8 mouse cellular contexts compared by ENCODE assay signal in genomic region chr10:79116125-79116849, GRCm38 (mm10). TPM values are rescaled to one million over a fixed set of nuclear protein-coding genes. Genes with fewer than 3 reads are reported as not detected.
DNase-seq lines count a peak whose midpoint lies in the region; ATAC-seq and TF ChIP-seq lines count a peak whose summit lies in the region.

No protein-coding gene starts in this region.

- TF ChIP-seq CTCF in CH12.LX (conservative IDR thresholded peaks at IDR 0.05 in 1 of 2, IDR thresholded peaks at IDR 0.05 in 1 of 2; ENCODE audit: low read depth in 2 of 2, low read length in 2 of 2), result peak; percentile 67 to 81
- TF ChIP-seq CTCF in liver, postnatal 0 days (IDR thresholded peaks at IDR 0.05; ENCODE audit: low read depth), result peak; percentile 76

- DNase-seq in CH12.LX (ENCODE audit: extremely low read depth), result peak; percentile 42
- peak; percentile 30 to 42 for DNase-seq in adrenal gland, adult 18-20 months (ENCODE audit: low spot score in 2 of 2)
- DNase-seq in embryo, embryonic 9.5 days (ENCODE audit: extremely low spot score), result peak; percentile 66
- peak; percentile 42 for DNase-seq in liver, postnatal 0 days

- TF ChIP-seq RAD21 in CH12.LX (IDR thresholded peaks at IDR 0.05; ENCODE audit: low read depth, low read length), result peak; percentile 87

- peaks cover 2% of the 10 kb centered on the region for H3K27me3 ChIP-seq in CH12.LX (replicated peaks)
- H3K27me3 ChIP-seq in heart, embryonic 14.5 days (ENCODE audit: control insufficient read depth, insufficient read depth, low read length), result no peaks in the 10 kb centered on the region
- no peaks in the 10 kb centered on the region for H3K27me3 ChIP-seq in kidney, embryonic 16.5 days (ENCODE audit: insufficient read depth, low read length)
- no peaks in the 10 kb centered on the region for H3K27me3 ChIP-seq in liver, postnatal 0 days (ENCODE audit: insufficient read depth, low read length)
- no peaks in the 10 kb centered on the region for H3K27me3 ChIP-seq in neural tube, embryonic 15.5 days (replicated peaks)

- H3K79me2 ChIP-seq in CH12.LX (replicated peaks; ENCODE audit: control insufficient read depth, extremely low read depth, insufficient read depth, poor library complexity, severe bottlenecking), result no peaks in the 10 kb centered on the region

- in situ Hi-C loops in CH12.LX (cut with MboI; ENCODE audit: low pct_ligation_motif_present, low pct_unique_long_range_greater_than_20kb, low sequenced_read_pairs), result no loop called here

- H3K4me2 ChIP-seq in CH12.LX (ENCODE audit: insufficient read depth, low read depth, poor library complexity, severe bottlenecking), result no peak overlapping the region
- H3K4me2 ChIP-seq in heart, embryonic 14.5 days (ENCODE audit: low read length), result no peak overlapping the region
- H3K4me2 ChIP-seq in kidney, embryonic 16.5 days (replicated peaks; ENCODE audit: low read depth, low read length), result no peak overlapping the region
- H3K4me2 ChIP-seq in liver, postnatal 0 days (ENCODE audit: low read depth, low read length), result no peak overlapping the region
- H3K4me2 ChIP-seq in neural tube, embryonic 15.5 days, result no peak overlapping the region

- peak; percentile 47; the same call in 1 of the 2 replicates for ATAC-seq in heart, embryonic 14.5 days (ENCODE audit: insufficient number of reproducible peaks, insufficient read depth, low FRiP score, low read depth)
- ATAC-seq in kidney, embryonic 16.5 days (ENCODE audit: low FRiP score, low TSS enrichment), result peak; percentile 88; the same call in 1 of the 2 replicates
- no peak for ATAC-seq in liver, postnatal 0 days
- peak; percentile 63; the same call in 1 of the 2 replicates for ATAC-seq in neural tube, embryonic 15.5 days (ENCODE audit: low FRiP score)
- ATAC-seq in inflammation-experienced regulatory T-cells, adult 6 months, result no peak

- no peak for TF ChIP-seq EP300 in CH12.LX (IDR thresholded peaks at IDR 0.05; ENCODE audit: low read length)
- no peak for TF ChIP-seq EP300 in liver, postnatal 0 days (IDR thresholded peaks at IDR 0.05; ENCODE audit: low read depth)

- H3K9ac ChIP-seq in CH12.LX (ENCODE audit: insufficient read depth, low read depth), result no peak overlapping the region
- no peak overlapping the region for H3K9ac ChIP-seq in heart, embryonic 14.5 days (ENCODE audit: low read length)
- H3K9ac ChIP-seq in kidney, embryonic 16.5 days (replicated peaks; ENCODE audit: low read length), result 0 out of 2 replicates have a peak overlapping the region, but pooled peaks have one; percentile 11
- H3K9ac ChIP-seq in liver, postnatal 0 days (replicated peaks), result no peak overlapping the region
- H3K9ac ChIP-seq in neural tube, embryonic 15.5 days (replicated peaks), result no peak overlapping the region

- no peak overlapping the region for H3K27ac ChIP-seq in CH12.LX (ENCODE audit: insufficient read depth, low read depth)
- H3K27ac ChIP-seq in heart, embryonic 14.5 days (replicated peaks in 1 of 2; ENCODE audit: control insufficient read depth in 1 of 2, insufficient read depth in 1 of 2, low read depth in 2 of 2, low read length in 2 of 2), result peak overlapping the region; percentile 61 to 65; a peak in 3 of 4 replicates
- H3K27ac ChIP-seq in kidney, embryonic 16.5 days (ENCODE audit: low read length), result peak overlapping the region; percentile 82
- H3K27ac ChIP-seq in liver, postnatal 0 days (ENCODE audit: low read depth), result 0 out of 2 replicates have a peak overlapping the region, but pooled peaks have one; percentile 16
- H3K27ac ChIP-seq in neural tube, embryonic 15.5 days (replicated peaks), result no peak overlapping the region

- H3K9me3 ChIP-seq in CH12.LX (replicated peaks; ENCODE audit: low read length), result no peaks in the 10 kb centered on the region
- H3K9me3 ChIP-seq in heart, embryonic 14.5 days (ENCODE audit: control insufficient read depth, low read length), result no peaks in the 10 kb centered on the region
- H3K9me3 ChIP-seq in kidney, embryonic 16.5 days (ENCODE audit: low read length), result no peaks in the 10 kb centered on the region
- H3K9me3 ChIP-seq in liver, postnatal 0 days (ENCODE audit: low read length), result no peaks in the 10 kb centered on the region
- no peaks in the 10 kb centered on the region for H3K9me3 ChIP-seq in neural tube, embryonic 15.5 days (replicated peaks)

- no peaks in the 10 kb centered on the region for H3K4me1 ChIP-seq in CH12.LX (ENCODE audit: control insufficient read depth in 1 of 2, insufficient read depth in 2 of 2)
- peaks cover 3% of the 10 kb centered on the region in 2 experiments for H3K4me1 ChIP-seq in heart, embryonic 14.5 days (ENCODE audit: control insufficient read depth in 2 of 2, insufficient read depth in 2 of 2, low read length in 2 of 2)
- H3K4me1 ChIP-seq in kidney, embryonic 16.5 days (ENCODE audit: insufficient read depth, low read length), result peaks cover 3% of the 10 kb centered on the region
- no peaks in the 10 kb centered on the region for H3K4me1 ChIP-seq in liver, postnatal 0 days (ENCODE audit: insufficient read depth)
- H3K4me1 ChIP-seq in neural tube, embryonic 15.5 days, result no peaks in the 10 kb centered on the region

- no peak for TF ChIP-seq POLR2A in CH12.LX (IDR thresholded peaks at IDR 0.05; ENCODE audit: low read depth, low read length)

- no peak overlapping the region for H3K4me3 ChIP-seq in CH12.LX (replicated peaks in 1 of 3; ENCODE audit: low read depth in 2 of 3, low read length in 2 of 3, poor library complexity in 1 of 3)
- H3K4me3 ChIP-seq in heart, embryonic 14.5 days (ENCODE audit: control insufficient read depth in 1 of 2, insufficient read depth in 1 of 2, low read depth in 1 of 2, low read length in 2 of 2), result no peak overlapping the region
- no peak overlapping the region for H3K4me3 ChIP-seq in kidney, embryonic 16.5 days (ENCODE audit: low read length)
- no peak overlapping the region for H3K4me3 ChIP-seq in liver, postnatal 0 days (ENCODE audit: low read depth, low read length)
- no peak overlapping the region for H3K4me3 ChIP-seq in neural tube, embryonic 15.5 days (replicated peaks)

- dilution Hi-C loops in CH12.LX (cut with MboI; ENCODE audit: extremely low pct_ligation_motif_present, extremely low pct_unique_long_range_greater_than_20kb, low sequenced_read_pairs), result no loop called here

- 23% methylated on average over 4 of the region's 4 CpGs for whole genome bisulfite sequencing in heart, embryonic 14.5 days
- WGBS in kidney, embryonic 16.5 days, result 34% methylated on average over 4 of the region's 4 CpGs
- WGBS in liver, postnatal 0 days (ENCODE audit: insufficient replicate concordance), result 33% methylated on average over 4 of the region's 4 CpGs
- 53% methylated on average over 4 of the region's 4 CpGs for WGBS in neural tube, embryonic 15.5 days

- no peaks in the 10 kb centered on the region for H3K36me3 ChIP-seq in CH12.LX (replicated peaks in 1 of 2; ENCODE audit: control insufficient read depth in 1 of 2, insufficient read depth in 1 of 2, low read length in 1 of 2)
- no peaks in the 10 kb centered on the region for H3K36me3 ChIP-seq in heart, embryonic 14.5 days (ENCODE audit: control insufficient read depth, insufficient read depth, low read length)
- no peaks in the 10 kb centered on the region for H3K36me3 ChIP-seq in kidney, embryonic 16.5 days (ENCODE audit: insufficient read depth, low read length)
- no peaks in the 10 kb centered on the region for H3K36me3 ChIP-seq in liver, postnatal 0 days (replicated peaks; ENCODE audit: insufficient read depth, low read length)
- no peaks in the 10 kb centered on the region for H3K36me3 ChIP-seq in neural tube, embryonic 15.5 days

TF ChIP-seq in CH12.LX, 34 proteins besides CTCF, POLR2A, EP300 and RAD21:
- TF ChIP-seq SMC3 (IDR thresholded peaks at IDR 0.05; ENCODE audit: low read depth, low read length) (peak; percentile 76), USF2 (conservative IDR thresholded peaks at IDR 0.05; ENCODE audit: low read depth, low read length) (no peak), ZC3H11A (IDR thresholded peaks at IDR 0.05; ENCODE audit: low read depth, low read length) (peak; percentile 29; the same call in 1 of the 2 replicates)

RNA-seq across cellular contexts. Expression of gene 2610008E11Rik, which starts 18.9 kb away (rescaled TPM):
- 3.5 TPM in 2 replicates for total RNA-seq in CH12.LX (2012; rRNA removed)
- total RNA-seq in CH12.LX (2014; rRNA removed), result 3.0 and 3.8 TPM in 2 replicates
- 2.2 and 2.3 TPM in 2 replicates for polyA plus RNA-seq in CH12.LX (2012; ENCODE audit: insufficient read length, low read depth)
- total RNA-seq in adrenal gland, adult 18-20 months (2021), result 10 to 100 TPM; 12.6 to 14.0 TPM
- polyA plus RNA-seq in heart, embryonic 14.5 days (2014; fragmentation: Nextera tagmentation; extraction: Ambion mirVana), result 18.6 and 20.7 TPM in 2 replicates
- 29.0 and 29.5 TPM in 2 replicates for polyA plus RNA-seq in kidney, embryonic 16.5 days (2015; fragmentation: Nextera tagmentation; extraction: Ambion mirVana)
- 2.3 and 3.1 TPM in 2 replicates for polyA plus RNA-seq in liver, postnatal 0 days (2015; fragmentation: Nextera tagmentation; extraction: Ambion mirVana)
- polyA plus RNA-seq in neural tube, embryonic 15.5 days (2015; fragmentation: Nextera tagmentation; extraction: Ambion mirVana), result 40.9 and 44.4 TPM in 2 replicates
- polyA plus RNA-seq in inflammation-experienced regulatory T-cells, adult 6 months (2017; shearing (Covaris generic)), result 10 to 100 TPM; 16.2 to 26.8 (median 18.4) TPM

RNA-seq across cellular contexts. Expression of gene Vmn2r80, which starts 32.3 kb away (rescaled TPM):
- total RNA-seq in CH12.LX (2012; rRNA removed), result not detected in 2 replicates
- total RNA-seq in CH12.LX (2014; rRNA removed), result not detected in 2 replicates
- polyA plus RNA-seq in CH12.LX (2012; ENCODE audit: insufficient read length, low read depth), result not detected in 2 replicates
- total RNA-seq in adrenal gland, adult 18-20 months (2021), result not detected
- polyA plus RNA-seq in heart, embryonic 14.5 days (2014; fragmentation: Nextera tagmentation; extraction: Ambion mirVana), result not detected in 2 replicates
- not detected in 2 replicates for polyA plus RNA-seq in kidney, embryonic 16.5 days (2015; fragmentation: Nextera tagmentation; extraction: Ambion mirVana)
- polyA plus RNA-seq in liver, postnatal 0 days (2015; fragmentation: Nextera tagmentation; extraction: Ambion mirVana), result not detected in 2 replicates
- polyA plus RNA-seq in neural tube, embryonic 15.5 days (2015; fragmentation: Nextera tagmentation; extraction: Ambion mirVana), result not detected in 2 replicates
- polyA plus RNA-seq in inflammation-experienced regulatory T-cells, adult 6 months (2017; shearing (Covaris generic)), result not detected

Comparison
In these comparisons a context has a peak if more than half of its experiments do, and no peak if none do; other contexts are left out.
1. H3K27ac ChIP-seq: peak in heart, embryonic 14.5 days (2 of 2), kidney, embryonic 16.5 days (single experiment) and liver, postnatal 0 days (single experiment); none in CH12.LX (single experiment) and neural tube, embryonic 15.5 days (single experiment).
2. ATAC-seq: peak in heart, embryonic 14.5 days (single experiment), kidney, embryonic 16.5 days (single experiment) and neural tube, embryonic 15.5 days (single experiment); none in liver, postnatal 0 days (single experiment) and inflammation-experienced regulatory T-cells, adult 6 months (single experiment).
3. Peak in every context shown above with its lines, with median percentiles within 50 percentile points of each other: DNase-seq.